Mouse (Mus musculus): ENCODE results near the gene Pcnt.

The Pcnt gene

GRCm38 (mm10) chr10:76392596-76392995 lies 50.0 kb downstream of the Pcnt start:
- no peak for DNase-seq

GRCm38 (mm10) chr10:76391786-76392185 lies 50.8 kb downstream of the Pcnt start:
- DNase-seq = peak; percentile 22 to 47

GRCm38 (mm10) chr10:76391166-76391565 lies 51.4 kb downstream of the Pcnt start:
- no peak for DNase-seq

DNA sequence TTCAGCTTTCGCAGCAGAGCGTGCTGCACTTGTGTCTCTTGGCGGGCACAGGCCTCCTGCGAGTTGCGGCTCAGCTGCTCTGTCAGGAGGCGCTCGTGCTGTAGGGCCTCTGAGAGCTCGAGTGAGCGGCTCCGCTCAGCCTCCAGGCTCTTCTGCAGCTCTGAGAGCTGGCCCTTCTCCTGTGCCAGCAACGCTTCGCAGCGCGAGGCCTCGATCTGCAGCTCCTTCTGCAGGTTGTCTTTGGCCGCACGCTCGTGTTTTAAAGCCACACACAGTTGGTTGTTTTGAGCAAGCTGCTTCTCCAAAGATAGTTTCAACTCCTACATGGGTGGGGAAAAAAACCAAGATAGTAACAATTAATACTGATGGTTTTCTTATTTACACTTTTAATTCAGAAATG lies 67.6 kb downstream of the Pcnt start:
- no peak for DNase-seq

DNA sequence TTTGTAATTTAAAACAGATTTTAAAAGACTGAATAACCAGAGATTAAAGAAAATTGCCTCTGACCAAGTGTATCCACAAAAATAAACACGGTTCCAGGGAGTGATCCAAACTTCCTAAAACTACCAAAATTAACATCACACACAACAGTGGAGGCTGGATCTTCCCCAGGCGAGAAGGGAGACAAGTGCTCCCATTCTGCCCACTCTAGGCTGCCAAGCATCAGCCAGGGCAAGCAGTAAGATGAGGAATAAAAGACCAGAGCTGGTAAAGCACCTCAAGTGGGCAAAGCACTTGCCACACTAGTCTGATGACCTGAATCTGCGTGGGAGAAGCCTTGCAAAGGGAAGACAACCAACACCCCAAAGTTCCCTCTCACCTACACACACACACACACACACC lies 70.8 kb downstream of the Pcnt start:
- no peak for DNase-seq

GRCm38 (mm10) chr10:76368766-76369165 lies 73.8 kb downstream of the Pcnt start:
- no peak for DNase-seq

DNA sequence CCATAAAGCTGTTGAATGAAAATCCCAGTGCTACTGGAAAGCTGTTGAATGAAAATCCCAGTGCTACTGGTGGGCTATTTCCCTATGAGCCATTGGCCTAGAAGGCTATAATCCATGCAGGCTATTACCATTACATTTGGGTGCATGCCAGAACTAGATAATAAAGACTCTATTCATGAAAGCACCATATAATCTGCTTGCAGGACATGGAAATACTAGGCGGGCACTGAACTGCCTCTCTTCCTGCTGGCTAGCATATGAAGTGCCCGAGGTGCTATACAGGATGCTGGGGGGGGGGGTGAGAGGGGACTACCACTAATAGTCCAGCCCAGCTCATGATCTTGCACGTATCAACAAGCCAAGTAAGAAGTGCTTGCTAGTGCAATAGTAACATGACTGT lies 79.4 kb downstream of the Pcnt start:
- DNase-seq = no peak

DNA sequence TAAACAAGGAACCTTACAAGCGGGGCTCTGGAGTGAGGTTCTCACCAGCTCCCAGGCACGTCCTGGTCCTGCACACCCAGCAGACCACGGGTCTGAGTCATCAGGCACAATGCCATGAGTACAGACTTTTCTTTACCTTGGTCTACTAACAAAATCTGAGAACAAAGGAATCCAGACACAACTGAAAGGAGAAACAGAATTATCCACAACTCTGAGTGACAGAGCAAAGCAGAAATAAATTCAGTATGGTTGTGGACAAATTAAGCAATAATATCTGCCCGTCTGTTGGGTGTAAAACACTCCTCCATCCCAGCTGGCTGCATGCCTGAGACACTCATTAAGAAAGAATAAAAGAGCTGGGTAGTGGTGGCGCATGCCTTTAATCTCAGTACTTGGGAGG lies 84.1 kb downstream of the Pcnt start:
- DNase-seq = no peak

GRCm38 (mm10) chr10:76357286-76357875 lies 85.2 kb downstream of the Pcnt start:
- no peak for DNase-seq

GRCm38 (mm10) chr10:76354974-76355373 lies 87.6 kb downstream of the Pcnt start:
- DNase-seq = no peak

DNA sequence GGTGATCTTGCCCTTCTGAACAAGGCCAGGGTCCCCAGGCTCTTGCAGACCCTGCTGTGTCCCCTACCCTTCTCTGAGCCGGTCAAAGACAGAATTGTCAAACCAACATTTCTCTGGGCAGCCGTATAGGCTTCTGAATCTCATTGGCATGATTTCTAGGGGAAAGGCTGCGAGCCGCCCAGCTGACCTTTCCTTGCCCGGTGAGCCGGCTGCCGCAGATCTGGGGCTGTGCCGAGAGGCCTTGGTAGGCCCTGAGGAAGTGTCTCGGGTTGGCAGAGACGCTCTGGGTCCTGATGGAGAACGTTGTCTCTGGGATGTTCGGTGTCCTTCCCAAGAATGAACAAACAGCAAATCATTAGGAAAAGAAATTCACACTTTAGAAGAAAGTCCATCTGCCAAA lies 88.6 kb downstream of the Pcnt start:
- DNase-seq = no peak

- DNase-seq = no peak
These were observed 90.6 kb downstream of the Pcnt start for GRCm38 (mm10) chr10:76351953-76352352.

DNA sequence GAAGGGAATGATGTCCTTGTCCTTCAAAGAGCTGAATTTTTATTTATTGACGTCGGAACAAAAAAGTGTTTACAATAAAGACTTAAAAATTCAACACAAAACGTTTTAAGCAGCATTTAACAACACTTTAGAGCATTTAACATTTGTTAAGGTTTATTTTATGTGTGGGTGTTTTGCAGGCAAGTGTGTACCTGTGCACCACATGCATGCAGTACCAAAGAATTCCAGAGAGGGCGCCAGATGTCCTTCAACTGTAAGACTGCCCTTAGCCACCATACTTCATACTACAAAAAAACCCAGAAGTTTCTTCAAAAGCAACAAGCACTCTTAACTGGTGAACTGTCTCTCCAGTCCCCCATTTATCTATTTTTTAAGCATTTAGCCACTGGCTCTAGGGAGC lies 96.0 kb downstream of the Pcnt start:
- peak; percentile 38 to 73 for DNase-seq

- peak; percentile 29 to 30 for DNase-seq
These were observed 96.5 kb downstream of the Pcnt start for GRCm38 (mm10) chr10:76346043-76346491.

DNA sequence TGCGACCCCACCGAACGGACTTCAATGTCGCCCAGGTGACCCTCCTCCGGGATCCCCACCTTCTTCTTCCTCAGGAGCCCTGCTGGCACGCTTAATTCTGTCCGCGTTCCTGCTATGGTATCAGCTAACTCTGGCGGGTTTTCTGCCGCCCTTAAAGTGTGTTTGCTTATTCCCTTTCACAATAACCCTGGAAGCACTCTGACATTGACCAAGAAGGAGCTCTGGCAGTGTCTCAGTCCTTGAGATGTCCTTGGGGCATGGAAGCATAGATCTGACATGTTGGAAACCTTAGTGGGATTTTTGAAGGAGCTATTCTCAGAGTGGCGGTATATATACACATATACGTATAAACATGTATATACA lies 97.1 kb downstream of the Pcnt start:
- no peak for DNase-seq

DNA sequence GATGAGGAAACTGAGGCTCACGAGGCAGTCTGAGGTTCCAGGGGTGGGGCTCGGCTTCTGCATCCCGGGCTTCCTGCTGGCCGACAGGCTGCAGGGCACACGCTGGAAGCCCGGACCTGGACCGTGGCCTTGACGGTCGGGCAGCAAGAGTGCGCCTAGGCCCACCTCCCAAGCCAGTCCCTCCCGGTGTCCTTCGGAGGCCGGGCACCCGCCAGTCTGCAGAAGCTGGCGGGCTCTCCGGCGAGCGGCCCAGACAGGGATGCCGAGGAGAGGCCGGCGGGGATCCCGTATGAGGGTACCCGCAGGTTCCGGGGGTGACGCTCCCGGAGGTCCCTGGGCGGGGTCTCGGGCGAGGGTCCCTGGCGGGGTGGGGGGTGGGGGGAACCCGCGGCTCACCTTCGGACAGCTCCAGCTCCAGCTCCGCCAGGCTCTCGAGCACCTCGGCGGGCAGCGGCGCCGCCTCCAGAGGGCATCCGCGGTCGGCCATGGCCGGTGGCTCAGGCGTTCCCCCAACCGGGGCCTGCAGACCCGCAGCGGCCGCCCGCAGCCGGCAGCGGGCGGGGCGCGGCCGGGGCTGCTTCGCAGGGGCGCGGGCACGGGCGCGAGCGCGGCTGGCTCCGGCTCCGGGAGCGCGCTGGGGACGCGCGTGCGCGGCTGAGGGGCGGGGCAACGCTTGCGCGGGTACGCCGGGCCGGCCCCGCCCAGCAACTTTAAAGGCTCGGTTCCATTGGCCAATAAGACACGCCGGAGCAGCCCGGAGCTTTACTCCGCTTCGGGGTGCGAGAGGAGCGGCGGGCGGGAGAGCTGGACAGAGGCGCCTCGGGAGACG lies 97.7 kb downstream of the Pcnt start, which contains the start of gene Dip2a:
Gene Dip2a, minus strand, starts transcription at position 581 of the 829 bp plus-strand sequence.
- peak; percentile 94 to 97 for DNase-seq

DNA sequence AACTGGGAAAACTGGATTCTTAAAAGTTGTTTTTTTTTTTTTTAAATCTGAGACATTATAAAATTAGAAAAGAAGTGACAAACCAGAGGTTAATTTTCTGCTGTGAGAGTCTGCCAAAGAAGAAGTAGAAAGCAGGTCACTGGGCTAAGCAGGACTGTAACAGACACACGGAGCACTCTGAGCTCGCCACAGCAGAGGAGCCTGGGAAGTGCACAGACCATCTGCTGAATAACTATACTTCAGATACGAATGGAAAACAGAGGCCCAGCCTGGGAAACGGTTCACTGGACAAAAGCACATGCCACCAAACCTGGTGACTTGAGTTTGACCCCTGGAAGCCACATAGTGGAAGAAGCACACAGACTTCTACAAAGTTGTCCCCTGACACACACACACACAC lies 108.2 kb downstream of the Pcnt start:
- no peak for DNase-seq

DNA sequence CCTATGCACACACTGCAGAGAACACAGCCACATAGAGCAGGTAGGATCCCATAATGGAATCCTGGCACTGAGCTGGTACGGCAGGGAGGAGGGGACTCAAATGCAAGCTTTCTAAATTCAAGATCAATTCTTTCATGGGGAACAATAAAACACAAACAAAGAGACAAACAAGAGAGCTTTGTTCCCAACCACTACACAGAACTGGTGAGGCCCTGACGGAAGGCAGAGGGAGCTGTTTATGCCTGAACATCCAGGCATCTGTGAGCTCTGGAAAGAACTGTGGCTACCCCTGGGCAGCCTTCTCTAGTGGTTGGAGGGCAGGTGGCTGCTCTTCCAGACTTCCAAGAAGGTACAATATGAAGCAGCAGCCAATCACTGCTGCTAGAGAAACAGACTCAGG lies 110.5 kb downstream of the Pcnt start:
- DNase-seq = no peak

DNA sequence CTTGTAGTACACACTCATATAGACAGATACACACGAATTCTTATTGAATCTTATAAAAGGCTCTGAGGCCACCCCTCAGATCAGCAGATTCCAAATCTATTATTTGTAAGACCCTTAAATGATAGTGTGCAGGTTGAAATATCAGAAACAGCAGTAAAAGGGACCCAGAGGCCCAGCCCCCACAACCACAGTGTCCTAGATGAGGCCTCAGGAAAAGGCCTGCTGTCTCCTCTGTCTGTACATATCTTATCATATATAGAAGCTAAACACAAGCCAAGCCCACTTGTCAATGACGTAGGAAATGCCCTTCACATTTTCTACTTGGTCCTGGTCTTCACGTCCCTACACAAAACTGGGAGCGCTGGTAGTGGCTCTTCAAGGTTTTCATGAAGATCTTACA lies 113.5 kb downstream of the Pcnt start:
- DNase-seq = no peak

DNA sequence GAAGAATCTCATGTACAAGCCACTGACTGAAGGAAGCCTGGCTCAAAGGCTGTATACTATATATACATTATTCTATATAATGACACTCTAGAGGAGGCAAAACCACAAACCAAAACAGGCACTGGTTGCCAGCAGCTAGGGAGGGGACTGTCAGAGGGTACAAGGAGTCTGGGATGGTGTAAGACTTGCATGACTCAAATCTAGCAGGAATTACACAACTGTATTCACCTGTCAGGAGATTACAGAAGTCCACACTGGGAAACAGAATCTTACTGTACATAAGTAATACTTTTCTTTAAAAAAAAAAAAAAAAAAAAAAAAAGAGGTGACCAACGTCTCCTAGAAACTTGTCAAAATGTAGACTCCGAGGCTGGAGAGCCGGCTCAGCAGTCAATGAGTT lies 114.0 kb downstream of the Pcnt start:
- no peak for DNase-seq

DNA sequence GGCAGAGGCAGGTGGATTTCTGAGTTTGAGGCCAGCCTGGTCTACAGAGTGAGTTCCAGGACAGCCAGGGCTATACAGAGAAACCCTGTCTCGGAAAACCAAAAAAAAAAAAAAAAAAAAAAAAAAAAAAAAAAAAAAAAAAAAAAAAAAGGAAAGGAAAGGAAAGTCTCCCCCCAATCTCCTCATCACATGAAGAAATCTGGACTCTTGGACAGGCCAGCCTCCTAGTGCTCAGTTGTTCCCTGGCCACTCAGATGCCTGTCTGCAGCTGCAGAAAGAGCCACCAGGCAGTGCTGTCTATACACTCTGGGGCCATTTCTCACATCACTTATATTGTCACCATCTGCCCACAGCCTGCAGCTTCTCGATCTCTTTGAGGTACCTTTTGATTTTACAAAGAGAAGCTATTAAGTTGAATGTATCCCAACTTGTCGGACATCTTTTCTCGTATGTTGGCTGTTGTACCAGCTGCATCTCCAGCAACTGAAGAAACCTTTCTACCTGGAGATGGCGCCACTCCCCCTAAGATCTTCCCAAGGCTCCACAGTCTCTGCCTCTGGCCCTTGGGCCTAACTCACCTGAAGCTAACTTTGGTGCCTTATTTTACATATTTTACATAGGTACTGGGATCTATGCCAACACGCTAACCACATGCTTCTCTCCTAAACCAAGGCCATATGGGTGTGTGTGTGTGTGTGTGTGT lies 116.1 kb downstream of the Pcnt start:
- peak; percentile 35 to 64 for DNase-seq

GRCm38 (mm10) chr10:76317623-76318022 lies 125.0 kb downstream of the Pcnt start:
- no peak for DNase-seq

DNA sequence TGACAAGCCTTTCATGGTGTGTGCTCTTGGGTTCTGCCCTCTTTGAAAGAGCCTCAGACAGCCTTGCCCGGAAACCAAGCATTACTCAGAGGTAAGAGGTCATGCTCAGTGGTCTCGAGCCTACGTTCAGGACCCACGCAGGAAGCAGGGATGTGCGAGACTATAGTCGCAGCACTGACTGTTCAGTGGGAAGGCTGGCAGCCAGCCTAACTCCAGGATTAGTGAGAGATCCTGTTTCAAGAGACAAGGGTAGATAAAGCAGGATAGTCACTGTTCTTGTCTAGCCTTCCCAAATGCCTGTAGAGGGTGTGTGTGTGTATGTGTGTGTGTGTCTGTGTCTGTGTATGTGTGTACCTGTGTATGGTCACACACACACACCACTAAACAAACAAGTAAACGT lies 126.4 kb downstream of the Pcnt start:
- DNase-seq = no peak

GRCm38 (mm10) chr10:76306738-76307137 lies 135.8 kb downstream of the Pcnt start:
- DNase-seq = no peak
